Mouse (Mus musculus) gonadal fat pad, adult 2 months (tissue): Measurements from ENCODE around the gene Rpl27a. TPM values are rescaled to one million over a fixed set of nuclear protein-coding genes. Genes with fewer than 3 reads are reported as not detected.
A peak's percentile ranks its signal among the peaks of the same experiment; 100 is the strongest.

ENCODE experiments used
- DNase-seq: peaks from one replicate; pipeline ENCODE4 v3.0.0-alpha.2; 2012; ENCODE audit warnings: low read depth
- polyA plus RNA-seq: library from polyadenylated mRNA; depleted of rRNA; stranded (reverse); fragments of >200 nt; gene quantifications from 2 replicates; pipeline ENCODE4 v1.2.3, GENCODE M21; 2012

Rpl27a gene
- polyA plus RNA-seq, 1 experiment, result 355 TPM

DNA sequence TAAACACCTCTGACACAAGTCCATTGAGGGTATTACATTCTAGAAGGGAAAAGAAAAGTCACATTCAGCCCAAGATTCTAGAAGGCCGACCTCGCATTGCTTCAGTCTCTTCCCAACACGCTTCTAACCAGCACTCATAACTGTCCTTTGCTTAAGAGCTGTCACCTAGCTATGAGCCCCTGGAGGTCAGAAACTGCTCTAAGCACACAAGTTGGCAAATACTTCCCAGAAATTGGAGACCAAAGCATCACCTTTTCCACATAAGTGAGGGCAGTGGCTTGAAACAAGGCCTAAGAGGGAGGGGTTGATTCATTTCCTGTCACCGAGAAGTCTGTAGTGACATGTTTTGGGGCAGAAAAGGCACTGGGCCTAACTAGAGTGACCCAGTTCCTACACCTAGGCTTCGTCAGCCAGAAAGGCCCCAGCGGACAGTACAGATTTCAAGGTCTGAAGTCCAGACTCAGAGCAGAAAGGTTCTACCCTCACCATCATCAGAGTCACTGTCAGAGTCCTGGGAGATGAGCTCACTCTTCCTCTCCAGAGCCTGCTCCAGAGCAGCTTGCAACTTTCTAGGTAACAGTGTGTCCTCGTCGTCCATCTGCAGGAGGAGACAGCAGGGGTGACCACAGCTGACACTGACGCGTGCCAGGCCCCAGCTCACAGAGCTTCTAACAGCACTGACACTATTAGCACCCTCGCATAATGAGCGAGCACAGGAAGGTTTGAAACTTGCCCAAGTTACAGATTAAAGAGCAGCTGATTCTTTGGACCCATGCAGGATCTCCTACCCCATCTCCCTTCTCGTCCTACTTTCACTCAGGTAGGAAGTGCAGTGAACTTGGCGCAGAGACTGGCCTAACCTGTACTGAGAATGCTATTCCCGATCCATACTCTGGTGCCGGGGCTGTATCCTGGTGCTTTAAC, 7.1 kb downstream of the Rpl27a start:
- DNase-seq, result no peak

DNA sequence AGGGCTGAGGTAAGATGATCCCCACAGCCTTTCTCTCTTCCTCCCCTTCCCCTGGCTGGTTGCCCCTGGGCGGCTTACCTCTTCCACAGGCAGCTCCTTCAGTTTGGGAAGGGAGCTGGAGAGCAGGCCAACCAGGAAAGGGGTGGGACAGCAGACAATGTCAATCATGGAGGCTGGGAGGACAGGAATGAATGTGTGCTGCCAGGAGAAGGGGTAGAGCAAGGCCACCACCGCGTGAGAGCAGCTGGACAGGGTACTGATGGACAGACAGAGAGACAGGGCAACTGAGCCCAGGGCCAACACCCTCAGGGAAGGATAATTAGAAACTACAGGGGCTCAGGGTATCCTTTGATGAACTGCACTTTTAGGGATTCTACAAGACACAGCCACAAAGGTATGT, 8.6 kb downstream of the Rpl27a start:
- no peak for DNase-seq

DNA sequence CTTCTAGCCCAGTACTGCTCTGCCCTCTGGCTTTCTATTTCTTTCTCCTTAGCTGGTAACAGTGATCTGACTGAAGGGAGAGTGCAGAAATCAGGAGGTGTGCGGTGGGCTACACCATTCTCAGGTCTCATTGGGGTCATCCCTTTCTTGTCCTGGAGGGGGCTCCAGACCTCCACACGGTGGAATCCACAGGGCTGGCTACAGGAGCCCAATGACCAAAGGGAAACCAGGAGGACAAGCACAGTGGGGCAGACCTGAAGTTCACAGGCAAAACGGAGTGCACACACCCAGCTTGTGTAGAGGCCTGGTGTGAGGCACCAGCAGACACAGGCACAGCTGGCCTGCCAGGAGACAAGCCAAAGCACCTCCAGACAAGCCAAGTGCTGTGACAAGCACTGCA, 9.4 kb downstream of the Rpl27a start:
- no peak for DNase-seq

DNA sequence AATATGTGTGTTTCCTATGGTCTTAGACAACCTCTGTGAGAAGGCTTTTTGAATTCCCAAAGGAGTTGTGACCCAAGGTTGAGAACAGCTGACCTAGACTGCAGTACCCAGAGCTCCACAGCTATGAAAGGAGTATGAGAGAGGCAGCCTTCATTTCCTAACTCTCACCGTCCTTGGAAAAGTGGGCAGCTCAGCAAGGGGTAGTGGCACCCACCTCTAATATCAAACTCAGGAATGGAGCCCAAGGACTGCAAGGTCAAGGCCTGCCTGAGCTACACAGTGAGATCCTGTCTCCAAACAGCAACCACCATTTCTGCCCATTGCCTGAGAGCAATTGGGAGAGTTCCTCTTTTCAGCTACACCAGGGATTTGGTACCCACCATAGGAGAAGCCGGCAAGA, 10.8 kb downstream of the Rpl27a start:
- no peak for DNase-seq

DNA sequence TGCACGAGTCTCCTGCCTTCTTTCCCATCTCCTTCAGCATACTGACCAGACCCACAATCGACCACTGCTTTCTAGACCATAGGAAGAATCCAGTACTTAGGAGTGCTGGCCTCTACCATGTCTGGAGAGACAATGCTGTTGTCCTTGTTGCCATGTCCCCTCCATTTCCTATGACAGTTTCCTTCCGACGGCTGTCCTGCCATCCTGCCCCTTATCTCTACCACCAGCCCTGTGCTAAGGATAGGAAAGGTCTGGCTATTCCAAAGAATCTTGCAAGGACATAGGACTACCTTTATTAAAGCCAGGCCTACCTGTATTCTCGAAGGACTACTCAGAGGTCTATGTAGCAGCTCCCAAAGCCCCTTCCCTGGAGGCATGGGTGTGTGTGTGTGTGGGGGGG, 12.6 kb downstream of the Rpl27a start:
- no peak for DNase-seq

DNA sequence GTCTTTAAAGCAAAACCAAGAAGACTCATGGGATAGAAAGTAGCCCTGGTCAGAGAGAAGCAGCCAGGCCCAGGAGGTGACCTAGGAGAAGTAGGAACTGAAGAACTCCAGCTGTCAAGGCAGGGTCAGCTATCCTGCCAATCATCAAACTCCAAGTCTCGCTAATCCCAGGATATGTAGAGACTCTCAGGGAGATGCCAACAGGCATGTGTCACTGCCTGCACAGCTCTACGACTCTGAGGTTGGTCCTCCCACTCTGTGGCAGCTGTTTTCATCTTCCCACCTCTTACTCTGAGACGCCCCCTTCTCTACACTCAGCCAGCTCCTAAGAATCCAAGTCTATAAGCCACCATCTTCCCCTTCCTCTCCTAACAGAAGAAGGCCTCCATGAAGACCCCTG, 13.7 kb downstream of the Rpl27a start:
- DNase-seq, result no peak

DNA sequence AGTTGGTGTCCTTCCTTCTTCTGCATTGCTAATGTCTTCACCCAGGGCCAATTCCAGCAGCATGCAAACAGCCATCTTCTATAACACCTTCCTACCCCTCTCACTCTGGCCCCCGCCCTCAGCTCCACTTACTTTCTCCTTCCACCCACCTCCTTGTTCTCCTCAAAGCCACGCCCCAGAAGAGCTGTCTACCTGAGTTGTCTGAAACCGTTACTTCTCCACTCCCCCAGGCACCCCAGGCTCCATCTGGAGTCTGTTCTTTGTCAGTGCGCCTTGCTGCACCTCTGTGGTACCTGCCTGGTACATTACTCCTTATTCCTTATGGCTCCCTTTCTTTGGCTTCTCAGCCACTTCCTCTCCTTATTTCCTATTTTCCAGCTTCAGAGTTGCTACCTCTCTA, 14.2 kb downstream of the Rpl27a start:
- no peak for DNase-seq

DNA sequence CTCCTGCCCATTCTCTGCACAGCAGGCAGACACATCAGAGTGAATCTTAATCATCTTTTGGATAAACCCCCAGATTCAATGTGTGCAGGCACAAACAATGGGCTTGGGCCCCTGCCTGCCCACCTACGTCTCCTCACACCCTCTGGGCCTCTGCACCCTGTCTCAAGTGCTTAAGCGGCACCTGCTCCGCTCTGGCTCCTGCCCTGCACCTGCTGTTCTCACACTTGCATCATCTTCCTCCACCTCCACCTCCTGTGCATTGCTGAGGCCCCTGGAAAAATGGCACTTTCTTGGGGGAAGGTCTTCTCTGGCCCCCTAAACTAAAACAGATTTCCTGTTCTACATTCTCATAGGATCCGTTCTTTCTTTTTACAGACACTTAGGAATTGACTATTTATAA, 14.9 kb downstream of the Rpl27a start:
- DNase-seq, result no peak

DNA sequence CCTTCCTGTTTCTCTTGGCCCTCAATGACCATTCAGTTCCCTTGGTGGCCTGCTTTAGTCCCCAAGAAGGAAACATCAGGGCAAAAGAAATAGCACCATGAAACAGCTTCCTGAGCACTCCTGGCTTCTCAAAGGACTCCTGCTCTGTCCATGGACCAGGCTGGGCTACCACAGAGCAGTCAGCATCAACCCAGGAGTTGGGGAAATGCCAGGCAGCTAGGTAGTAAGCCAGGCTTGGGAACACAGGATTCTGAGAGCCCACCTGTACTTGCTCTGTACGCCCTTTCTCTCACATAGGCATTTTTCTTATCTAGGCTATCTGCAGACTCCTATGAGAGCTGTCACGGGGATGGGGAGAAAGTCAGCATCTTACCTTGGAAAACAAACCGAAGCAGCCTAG, 16.0 kb downstream of the Rpl27a start:
- DNase-seq, result no peak

DNA sequence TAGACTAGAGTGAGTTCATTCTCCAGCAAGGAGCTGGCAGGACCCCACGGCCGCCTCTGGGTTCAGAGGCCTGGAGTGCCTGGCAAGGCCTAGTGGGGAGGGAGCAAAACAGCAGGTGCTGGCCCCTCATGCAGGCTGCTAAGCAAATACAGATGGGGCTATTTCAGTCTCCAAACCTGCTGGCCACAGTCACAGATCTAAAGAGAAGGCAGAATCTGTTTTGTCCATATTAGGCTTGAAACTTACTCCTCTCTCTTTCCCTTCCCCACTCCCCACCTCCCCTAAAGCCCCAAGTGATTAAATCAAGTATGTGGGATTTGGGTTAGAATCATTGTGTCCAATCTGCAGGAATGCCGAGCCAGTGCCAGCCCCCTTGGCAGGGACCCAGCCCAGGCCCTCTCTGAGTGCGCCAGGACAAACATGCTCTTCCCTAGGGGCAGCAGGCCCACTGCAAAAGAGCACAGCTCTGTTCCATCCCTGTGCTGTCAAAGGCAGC, 17.6 kb downstream of the Rpl27a start:
- DNase-seq, result no peak

DNA sequence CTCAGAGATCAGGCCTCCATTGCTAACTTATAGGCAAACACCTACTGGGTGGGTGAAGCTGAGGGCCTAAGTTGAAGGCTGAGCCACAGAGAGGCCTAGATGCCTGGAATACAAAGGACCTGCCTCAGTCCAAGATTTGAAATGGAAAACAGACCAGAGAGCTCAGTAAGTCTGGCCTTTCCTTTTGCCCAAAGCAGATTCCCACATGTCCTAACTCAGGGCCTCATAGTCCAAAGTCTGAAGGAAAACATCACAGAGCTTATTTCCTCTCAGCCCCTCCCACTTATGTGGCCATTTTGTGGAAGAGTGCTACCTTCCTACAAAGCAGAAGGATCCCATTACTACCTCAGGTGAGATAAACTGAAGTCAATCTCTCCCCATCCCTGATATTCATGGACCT, 22.0 kb downstream of the Rpl27a start:
- DNase-seq, result no peak

DNA sequence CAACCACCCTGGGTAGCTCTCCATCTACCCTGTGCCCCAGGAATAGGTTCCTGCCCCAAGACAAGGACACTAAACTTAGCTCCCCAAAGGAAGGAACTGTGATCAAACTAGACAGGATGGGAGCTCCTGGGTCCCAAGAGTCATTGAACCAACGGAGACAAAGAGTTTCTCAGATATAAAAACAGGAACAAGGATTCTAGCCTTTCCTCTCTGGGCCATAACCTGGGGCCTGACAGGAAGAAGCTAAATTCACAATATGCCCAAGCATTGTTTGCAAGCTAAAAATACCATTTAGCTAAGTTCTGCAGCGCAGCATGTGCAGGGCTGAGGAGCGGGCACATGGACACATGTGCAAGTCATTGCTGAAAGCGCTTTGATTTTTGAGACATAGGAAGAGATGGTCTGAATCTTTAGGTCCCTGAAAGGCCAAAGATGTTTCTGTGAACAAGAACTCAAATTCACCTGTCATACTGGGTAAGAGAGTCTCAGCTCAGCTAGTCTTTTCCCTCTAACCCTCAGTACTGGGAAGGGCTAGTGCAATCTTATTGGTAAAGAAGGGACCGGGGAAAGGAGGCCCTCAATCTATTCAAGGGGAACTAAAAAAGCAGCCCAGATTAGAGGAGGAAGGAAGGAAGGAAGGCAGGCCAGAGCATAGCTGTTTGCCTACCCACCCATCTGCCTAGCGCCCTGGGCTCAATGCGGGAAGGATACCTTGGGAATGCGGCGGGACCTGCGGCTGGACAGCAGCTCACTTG, 22.8 kb downstream of the Rpl27a start:
- DNase-seq, result no peak

DNA sequence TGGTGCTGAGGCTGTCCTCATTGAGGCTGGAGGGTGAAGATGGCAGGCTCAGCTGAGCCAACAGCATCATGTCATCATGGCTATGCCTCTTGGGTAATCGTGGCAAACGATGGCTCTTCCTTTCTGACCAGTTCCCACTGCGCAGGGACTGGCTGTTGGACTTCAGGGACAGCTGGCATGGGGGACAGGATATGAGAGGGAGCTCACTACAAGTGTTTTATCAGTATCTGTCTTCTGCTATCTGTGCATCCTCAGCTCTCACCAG, 23.3 kb downstream of the Rpl27a start:
- DNase-seq, result no peak

DNA sequence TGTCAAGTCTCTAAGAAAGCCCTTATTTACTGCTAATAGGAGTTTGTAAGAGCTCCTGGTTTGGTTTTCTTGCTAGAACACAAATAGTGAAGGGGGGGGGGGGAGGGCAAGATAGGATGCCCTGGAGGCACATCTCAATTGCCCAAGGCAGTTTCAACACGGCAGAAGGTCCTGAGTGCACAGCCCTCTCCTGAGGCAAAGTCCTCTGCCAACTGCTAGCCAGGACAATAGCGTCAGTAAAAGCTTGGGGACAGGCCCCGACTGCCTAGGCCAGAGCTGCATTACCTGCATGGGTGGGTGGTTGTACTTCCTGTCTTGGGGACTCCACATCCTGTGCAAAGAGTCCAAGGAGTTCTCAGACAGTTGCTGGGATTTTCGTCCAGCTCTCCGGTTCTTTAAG, 25.8 kb downstream of the Rpl27a start:
- no peak for DNase-seq

DNA sequence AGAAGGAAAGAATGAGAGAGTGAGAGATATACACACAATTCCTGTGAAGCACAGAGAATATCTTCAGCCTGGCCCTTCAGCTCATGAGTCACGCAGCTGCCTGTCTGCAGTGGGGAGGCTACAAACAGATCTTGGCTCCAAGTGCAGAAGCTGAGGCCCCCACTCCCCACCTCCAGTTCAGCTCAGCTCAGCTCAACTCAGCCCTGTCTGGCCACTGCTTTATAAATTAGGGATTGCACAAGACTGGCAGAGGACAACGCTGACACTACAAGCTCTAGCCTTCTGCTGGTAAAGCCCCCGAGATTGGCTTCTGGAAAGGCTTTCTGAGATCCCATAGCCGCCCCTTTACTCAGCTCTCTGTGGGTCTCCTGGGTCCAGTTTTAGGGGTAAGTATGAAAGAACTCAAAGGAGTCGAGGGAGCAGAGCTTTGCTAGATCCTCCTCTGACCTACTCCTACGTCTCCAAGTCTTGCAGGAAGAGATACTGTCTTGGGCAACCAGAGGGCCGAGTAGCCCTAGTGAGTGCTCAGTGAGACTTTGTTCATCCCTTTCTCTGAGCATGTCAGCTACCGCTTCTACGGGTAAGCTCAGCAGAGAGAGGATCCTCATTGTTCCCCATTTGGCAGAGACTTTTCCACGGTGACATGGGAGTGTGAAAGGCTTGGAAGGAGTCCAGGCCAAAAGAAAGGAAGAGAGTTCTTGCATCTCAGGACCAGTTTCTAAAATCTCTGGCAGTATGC, 26.5 kb downstream of the Rpl27a start:
- DNase-seq, result no peak

DNA sequence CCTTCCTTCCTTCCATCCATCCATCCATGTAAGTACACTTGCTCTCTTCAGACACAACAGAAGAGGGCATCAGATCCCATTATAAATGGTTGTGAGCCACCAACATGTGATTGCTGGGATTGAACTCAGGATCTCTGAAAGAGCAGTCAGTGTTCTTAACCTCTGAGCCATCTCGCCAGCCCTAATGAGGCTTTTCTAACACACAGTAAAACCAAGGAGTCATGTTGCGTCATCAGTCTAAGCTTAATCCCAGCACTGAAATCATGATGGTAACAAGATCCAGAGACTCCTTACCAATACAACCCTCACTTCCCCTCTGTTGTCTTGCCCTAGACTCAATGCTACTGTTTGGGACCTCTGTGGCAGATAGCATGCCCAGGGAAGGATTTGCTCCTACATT, 27.2 kb downstream of the Rpl27a start:
- no peak for DNase-seq

DNA sequence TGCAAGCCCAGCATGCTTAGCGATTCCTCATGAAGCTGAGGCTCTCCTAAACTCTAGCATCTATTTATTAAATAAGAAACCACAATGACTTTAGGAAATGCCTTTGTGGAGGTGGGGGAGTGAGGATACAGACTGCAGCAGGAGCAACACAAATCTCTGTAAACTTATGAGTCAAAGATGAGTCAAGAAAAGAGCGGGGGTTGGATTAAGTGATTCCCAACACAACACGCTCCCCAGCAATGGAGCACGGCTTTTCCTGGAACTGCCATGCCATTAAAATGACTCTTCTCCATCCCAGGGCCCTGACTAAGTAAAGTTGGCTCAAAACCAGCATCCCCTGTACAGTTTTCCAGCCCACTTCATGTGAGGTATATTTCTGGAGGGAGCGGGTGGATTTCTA, 27.8 kb downstream of the Rpl27a start:
- no peak for DNase-seq

DNA sequence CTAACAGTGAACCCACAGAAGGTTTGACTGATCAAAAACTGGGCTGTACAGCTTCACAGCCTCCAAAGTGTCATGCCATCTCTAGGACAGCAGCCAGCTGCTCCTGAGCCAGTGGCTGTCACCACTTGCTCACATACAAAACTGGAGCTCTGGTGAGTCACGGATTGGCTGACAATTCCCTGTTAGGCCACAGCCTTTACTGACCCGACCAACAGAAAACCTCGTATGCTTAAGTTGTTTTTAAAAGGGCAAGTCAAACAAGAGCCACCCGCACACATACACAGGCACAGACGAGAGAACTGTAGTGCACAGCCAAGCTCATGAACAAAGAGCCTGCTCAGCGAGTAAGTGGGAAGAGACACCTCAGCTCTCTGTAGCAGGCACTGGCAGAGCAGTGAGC, 40.6 kb downstream of the Rpl27a start:
- no peak for DNase-seq

DNA sequence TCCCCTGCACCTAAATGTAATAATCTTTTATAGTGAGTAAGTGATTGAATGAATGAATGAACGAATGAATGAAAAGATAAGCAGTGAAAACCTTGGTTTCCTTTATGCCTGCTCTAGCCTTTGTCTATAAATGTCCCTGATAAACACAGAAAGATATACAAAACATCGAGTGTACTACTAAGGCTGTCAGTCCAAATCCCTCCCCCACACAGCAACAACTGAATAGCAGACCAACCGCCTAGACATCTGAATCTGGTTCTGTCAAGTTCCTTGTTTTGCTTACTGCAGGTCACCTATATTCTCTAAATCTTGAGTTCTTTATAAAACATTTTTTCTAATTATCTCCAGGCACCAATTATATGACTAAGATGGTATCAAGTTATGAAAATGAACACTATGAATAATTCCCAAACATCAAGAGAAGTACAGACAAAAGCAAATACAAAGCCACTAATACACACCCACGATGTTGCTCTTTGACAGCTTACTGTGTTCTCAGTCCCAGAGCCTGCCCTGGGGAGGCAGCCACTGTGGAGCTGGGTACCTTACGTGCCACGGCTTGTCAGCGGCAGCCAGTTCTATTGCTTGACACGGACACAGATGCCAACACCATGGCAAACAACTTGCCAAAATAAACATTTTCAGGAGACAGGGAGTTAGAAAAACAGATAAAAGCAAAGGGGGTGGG, 42.7 kb downstream of the Rpl27a start:
- DNase-seq, result peak; percentile 88

DNA sequence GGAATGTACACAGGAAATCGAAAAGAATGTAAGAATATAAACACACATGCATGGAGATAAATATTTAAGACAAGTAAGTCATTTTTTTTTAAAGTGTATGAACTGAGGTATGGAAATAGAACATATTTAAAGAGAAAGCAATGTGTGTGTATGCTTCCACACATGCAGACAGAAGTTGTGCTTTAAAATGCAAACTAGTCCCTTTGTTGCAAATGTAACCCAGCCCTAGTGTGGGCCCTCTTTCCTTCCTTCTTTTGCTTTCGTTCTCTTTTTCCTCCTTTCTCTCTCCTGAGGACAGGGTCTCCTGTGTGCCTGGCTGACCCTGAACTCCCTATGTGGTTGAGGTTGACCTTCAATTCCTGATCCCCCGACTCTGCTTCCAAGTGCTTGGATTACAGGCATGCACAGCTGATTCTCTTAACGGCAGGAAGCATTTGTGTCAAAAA, 43.2 kb downstream of the Rpl27a start:
- no peak for DNase-seq

DNA sequence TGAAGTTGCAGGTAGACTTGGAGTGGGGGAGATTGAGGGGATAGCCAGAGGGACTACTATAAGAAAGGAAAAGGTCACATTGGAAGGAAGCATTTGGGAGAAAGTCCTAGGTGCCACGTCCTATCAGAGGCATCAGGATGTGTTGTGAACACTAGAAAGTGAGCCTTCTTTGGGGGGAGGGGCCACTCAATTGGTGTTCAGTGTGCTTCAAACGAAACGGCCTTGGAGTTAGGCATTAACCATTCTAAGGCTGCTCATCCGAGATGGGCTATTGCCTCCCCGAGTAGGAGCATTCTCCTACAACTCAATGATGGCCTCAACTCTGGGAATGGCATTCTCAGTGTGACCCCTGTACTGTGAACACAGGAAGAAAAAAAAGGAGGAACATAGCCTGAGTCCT, 43.7 kb downstream of the Rpl27a start:
- DNase-seq, result no peak

DNA sequence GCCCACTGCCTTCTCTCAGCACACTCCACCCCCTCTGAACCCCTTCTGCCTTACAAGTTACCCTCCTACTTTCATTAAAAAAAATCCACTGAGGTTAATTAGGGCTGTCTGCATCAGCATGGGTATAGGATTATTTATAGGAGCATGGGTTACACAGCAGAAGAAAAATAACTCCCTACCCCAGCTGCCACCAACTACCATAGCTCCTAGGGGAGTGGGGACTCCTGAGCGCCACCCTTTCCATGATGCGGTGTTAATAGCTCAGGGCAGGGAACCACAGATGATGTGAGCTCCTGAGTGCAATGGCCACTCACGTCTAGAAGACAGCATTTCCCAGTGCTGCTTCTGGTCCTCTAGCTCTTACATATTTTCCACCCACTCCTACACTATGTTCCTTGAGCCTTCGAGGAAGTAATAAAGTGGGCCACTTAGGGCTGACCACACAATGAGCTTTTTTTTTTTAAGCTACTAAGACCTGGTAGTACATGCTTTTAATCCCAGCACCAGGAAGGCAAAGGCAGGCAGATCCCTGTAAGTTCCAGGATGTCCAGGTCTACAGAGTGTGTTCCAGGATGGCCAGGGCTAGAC, 44.9 kb downstream of the Rpl27a start:
- no peak for DNase-seq
